Mouse (Mus musculus) forebrain, embryonic 15.5 days (tissue): Measurements from ENCODE around the gene Prr11. TPM values are rescaled to one million over a fixed set of nuclear protein-coding genes. Genes with fewer than 3 reads are reported as not detected.

Source experiments
- ATAC-seq: fragments of 200-750 bp; cut with Nextera tagmentation; replicated peaks from 2 replicates; pipeline ENCODE4 v1.8.0; 2017; ENCODE audit warnings: mild to moderate bottlenecking, moderate TSS enrichment, moderate library complexity
- H3K27ac ChIP-seq: fragments of 300-500 bp; sonication (generic); replicated peaks from 2 replicates; pipeline ENCODE4 v1.5.1; 2015; ENCODE audit warnings: mild to moderate bottlenecking, inconsistent platforms
- H3K27me3 ChIP-seq: fragments of 300-500 bp; sonication (generic); 2 replicates; pipeline ENCODE4 v1.6.1; 2015; ENCODE audit warnings: inconsistent platforms
- H3K36me3 ChIP-seq: fragments of 300-500 bp; sonication (generic); 2 replicates; pipeline ENCODE4 v1.6.1; 2015; ENCODE audit warnings: mild to moderate bottlenecking, inconsistent platforms
- H3K4me1 ChIP-seq: fragments of 300-500 bp; sonication (generic); 2 replicates; pipeline ENCODE4 v1.6.1; 2015; ENCODE audit warnings: inconsistent platforms
- H3K4me2 ChIP-seq: fragments of 300-500 bp; sonication (generic); replicated peaks from 2 replicates; pipeline ENCODE4 v1.6.1; 2015; ENCODE audit warnings: mild to moderate bottlenecking, inconsistent platforms
- H3K4me3 ChIP-seq: fragments of 300-500 bp; sonication (generic); 2 replicates; pipeline ENCODE4 v1.5.1; 2015; ENCODE audit warnings: mild to moderate bottlenecking, inconsistent platforms
- H3K9ac ChIP-seq: fragments of 300-500 bp; sonication (generic); replicated peaks from 2 replicates; pipeline ENCODE4 v1.6.1; 2015; ENCODE audit warnings: mild to moderate bottlenecking, inconsistent platforms
- H3K9me3 ChIP-seq: fragments of 300-500 bp; sonication (generic); 2 replicates; pipeline ENCODE4 v1.6.1; 2016; ENCODE audit warnings: inconsistent platforms
- WGBS: fragments of 180-500 bp; shearing (Covaris S2); methylation state at CpG from one replicate; pipeline ENCODE4 v1.1.7; 2015; ENCODE audit warnings: mixed read lengths; 5-methylcytosine and 5-hydroxymethylcytosine counted together
- polyA plus RNA-seq: library from polyadenylated mRNA; unstranded; fragments of >200 nt; fragmentation: Nextera tagmentation; extraction: Ambion mirVana; gene quantifications from 2 replicates; pipeline ENCODE4 v1.2.1, GENCODE M21; 2015

Prr11 gene
- polyA plus RNA-seq: 4.0 and 4.3 TPM in 2 replicates

GRCm38 (mm10) chr11:87108409-87108754 is at the start of gene Prr11:
Gene Prr11, minus strand, starts transcription at chr11:87108708.
- H3K27ac ChIP-seq: peak within 1 kb of the TSS; percentile 95
- peak within 1 kb of the TSS; percentile 97 for H3K9ac ChIP-seq
- no peaks in the 10 kb centered on the region for H3K27me3 ChIP-seq
- WGBS: under 1% methylated on average over 14 of the region's 14 CpGs
- peaks cover 16% of the 10 kb centered on the region for H3K36me3 ChIP-seq
- H3K9me3 ChIP-seq: no peaks in the 10 kb centered on the region
- H3K4me1 ChIP-seq: peaks cover 36% of the 10 kb centered on the region
- no peak for ATAC-seq
- peak within 1 kb of the TSS; percentile 65 for H3K4me2 ChIP-seq
- H3K4me3 ChIP-seq: peak within 1 kb of the TSS; percentile 88

- H3K4me1 ChIP-seq: no peaks in the 10 kb centered on the region
- no peak overlapping the region for H3K4me3 ChIP-seq
- H3K27me3 ChIP-seq: no peaks in the 10 kb centered on the region
- WGBS: 96% methylated on average over 2 of the region's 2 CpGs
- no peak overlapping the region for H3K9ac ChIP-seq
- ATAC-seq: no peak
- H3K9me3 ChIP-seq: no peaks in the 10 kb centered on the region
- no peak overlapping the region for H3K4me2 ChIP-seq
- H3K27ac ChIP-seq: no peak overlapping the region
- peaks cover 39% of the 10 kb centered on the region for H3K36me3 ChIP-seq
Measured at GRCm38 (mm10) chr11:87158012-87158411, 49.5 kb upstream of the Prr11 start.

- H3K9me3 ChIP-seq: no peaks in the 10 kb centered on the region
- H3K36me3 ChIP-seq: peaks cover 20% of the 10 kb centered on the region; the same call in 1 of the 2 replicates
- no peak overlapping the region for H3K4me3 ChIP-seq
- no peaks in the 10 kb centered on the region for H3K4me1 ChIP-seq
- ATAC-seq: no peak
- 90% methylated on average over 4 of the region's 4 CpGs for WGBS
- no peaks in the 10 kb centered on the region for H3K27me3 ChIP-seq
- H3K9ac ChIP-seq: no peak overlapping the region
- H3K4me2 ChIP-seq: no peak overlapping the region
- no peak overlapping the region for H3K27ac ChIP-seq
Measured at GRCm38 (mm10) chr11:87136233-87136632, 27.7 kb upstream of the Prr11 start.

GRCm38 (mm10) chr11:87126824-87127816 is 18.6 kb upstream of the Prr11 start, which contains the start of gene Trim37:
Gene Trim37, plus strand, starts transcription at chr11:87127077.
- under 1% methylated on average over 77 of the region's 105 CpGs for WGBS
- H3K4me3 ChIP-seq: peak within 1 kb of the TSS; percentile 64
- H3K4me1 ChIP-seq: peaks cover 26% of the 10 kb centered on the region
- peak within 1 kb of the TSS; percentile 53 for H3K4me2 ChIP-seq
- H3K9me3 ChIP-seq: no peaks in the 10 kb centered on the region
- H3K36me3 ChIP-seq: peaks cover 22% of the 10 kb centered on the region
- peak within 1 kb of the TSS; percentile 91 for H3K27ac ChIP-seq
- H3K9ac ChIP-seq: peak within 1 kb of the TSS; percentile 80
- no peaks in the 10 kb centered on the region for H3K27me3 ChIP-seq
- peak; percentile 95 for ATAC-seq

GRCm38 (mm10) chr11:87126281-87126823 is 17.8 kb upstream of the Prr11 start:
- H3K36me3 ChIP-seq: peaks cover 26% of the 10 kb centered on the region
- H3K9ac ChIP-seq: peak overlapping the region; percentile 49
- peak overlapping the region; percentile 91 for H3K27ac ChIP-seq
- no peak for ATAC-seq
- H3K9me3 ChIP-seq: no peaks in the 10 kb centered on the region
- H3K27me3 ChIP-seq: no peaks in the 10 kb centered on the region
- H3K4me1 ChIP-seq: peaks cover 26% of the 10 kb centered on the region
- peak overlapping the region; percentile 64 for H3K4me3 ChIP-seq
- peak overlapping the region; percentile 53 for H3K4me2 ChIP-seq
- WGBS: 1% methylated on average over 12 of the region's 12 CpGs

- Histone ChIP-seq H3K36me3 (peaks cover 34% of the 10 kb centered on the region), H3K9me3 (no peaks in the 10 kb centered on the region), H3K4me3 (peak overlapping the region; percentile 64; the same call in 1 of the 2 replicates), H3K4me1 (peaks cover 26% of the 10 kb centered on the region), H3K4me2 (peak overlapping the region; percentile 53), H3K27me3 (no peaks in the 10 kb centered on the region), H3K9ac (peak overlapping the region; percentile 49; the same call in 1 of the 2 replicates), H3K27ac (peak overlapping the region; percentile 91)
- WGBS: 36% methylated on average over 4 of the region's 4 CpGs
- no peak for ATAC-seq
Measured at GRCm38 (mm10) chr11:87125562-87125961, 17.1 kb upstream of the Prr11 start.

- 79% methylated on average over 8 of the region's 8 CpGs for WGBS
- H3K27me3 ChIP-seq: no peaks in the 10 kb centered on the region
- no peak for ATAC-seq
- H3K4me2 ChIP-seq: no peak overlapping the region
- no peak overlapping the region for H3K9ac ChIP-seq
- no peak overlapping the region for H3K4me3 ChIP-seq
- peaks cover 9% of the 10 kb centered on the region for H3K4me1 ChIP-seq
- no peaks in the 10 kb centered on the region for H3K9me3 ChIP-seq
- no peak overlapping the region for H3K27ac ChIP-seq
- H3K36me3 ChIP-seq: peaks cover 58% of the 10 kb centered on the region
Measured at GRCm38 (mm10) chr11:87121864-87122263, 13.4 kb upstream of the Prr11 start.

- 1% methylated on average over 9 of the region's 9 CpGs for WGBS
- ATAC-seq: no peak
- no peaks in the 10 kb centered on the region for H3K9me3 ChIP-seq
Measured at GRCm38 (mm10) chr11:87110172-87110909, 1.8 kb upstream of the Prr11 start.

GRCm38 (mm10) chr11:87109519-87110171 is 1.1 kb upstream of the Prr11 start:
- Histone ChIP-seq H3K36me3 (peaks cover 19% of the 10 kb centered on the region), H3K4me3 (peak overlapping the region; percentile 88), H3K4me1 (peaks cover 44% of the 10 kb centered on the region), H3K4me2 (peak overlapping the region; percentile 65), H3K9ac (peak overlapping the region; percentile 97), H3K27ac (peak overlapping the region; percentile 95), H3K9me3 (no peaks in the 10 kb centered on the region), H3K27me3 (no peaks in the 10 kb centered on the region)
- under 1% methylated on average over 42 of the region's 42 CpGs for WGBS
- ATAC-seq: no peak

More at GRCm38 (mm10) chr11:87110172-87110909, 1.8 kb upstream of the Prr11 start:
- Histone ChIP-seq H3K4me1 (peaks cover 44% of the 10 kb centered on the region), H3K9ac (peak overlapping the region; percentile 97), H3K27ac (peak overlapping the region; percentile 95), H3K4me3 (peak overlapping the region; percentile 88), H3K27me3 (no peaks in the 10 kb centered on the region), H3K36me3 (peaks cover 24% of the 10 kb centered on the region), H3K4me2 (peak overlapping the region; percentile 65)

GRCm38 (mm10) chr11:87108755-87109518 is 429 bp upstream of the Prr11 start, which contains the start of gene Ska2:
Gene Ska2, plus strand, starts transcription at chr11:87109234.
- Histone ChIP-seq H3K9ac (peak within 1 kb of the TSS; percentile 97), H3K4me3 (peak within 1 kb of the TSS; percentile 88), H3K9me3 (no peaks in the 10 kb centered on the region), H3K4me1 (peaks cover 37% of the 10 kb centered on the region), H3K27ac (peak within 1 kb of the TSS; percentile 95), H3K36me3 (peaks cover 18% of the 10 kb centered on the region), H3K4me2 (peak within 1 kb of the TSS; percentile 65), H3K27me3 (no peaks in the 10 kb centered on the region)
- ATAC-seq: peak; percentile 100
- WGBS: under 1% methylated on average over 40 of the region's 40 CpGs
